Mouse (Mus musculus) CD4-positive, CD25-positive, alpha-beta regulatory T cell, adult 4 months (primary cell): ENCODE data around the gene Eea1. TPM values are rescaled to one million over a fixed set of nuclear protein-coding genes. Genes with fewer than 3 reads are reported as not detected.
A peak's percentile ranks its signal among the peaks of the same experiment; 100 is the strongest.

ENCODE experiments used
- ATAC-seq: one replicate; pipeline ENCODE4 v1.8.0; 2017
- polyA plus RNA-seq, 2 experiments: library from polyadenylated mRNA; unstranded; fragments of 100-300 nt; shearing (Covaris generic); gene quantifications; one replicate each; pipeline ENCODE4 v1.2.1; 2017

Gene Eea1
- polyA plus RNA-seq, 2 experiments from 2014 or later: 18.7 to 24.7 TPM

GRCm38 (mm10) chr10:96074386-96074785, 133.9 kb downstream of the Eea1 start:
- no peak for ATAC-seq

DNA sequence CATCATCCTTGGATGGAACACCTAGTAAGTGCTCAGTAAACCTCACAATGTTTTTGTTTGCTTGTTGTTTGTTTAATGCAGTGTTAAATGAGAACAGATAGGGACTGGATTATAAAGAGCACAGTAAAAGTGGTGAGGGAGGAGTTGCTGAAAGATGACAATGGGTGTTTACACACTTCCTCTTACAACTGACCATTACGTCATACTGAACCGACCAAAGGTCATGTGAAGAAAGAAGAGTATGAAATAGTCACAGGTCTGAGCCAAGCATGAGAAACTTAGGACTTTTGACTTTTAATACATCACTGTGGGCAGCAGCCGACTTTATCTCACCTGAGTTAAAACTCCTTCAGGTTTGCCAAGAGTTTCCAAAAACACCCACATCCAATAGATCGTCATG, 135.0 kb downstream of the Eea1 start:
- no peak for ATAC-seq

- ATAC-seq: no peak
Observed at GRCm38 (mm10) chr10:96075880-96076279, 135.4 kb downstream of the Eea1 start.

- ATAC-seq: no peak
Observed at GRCm38 (mm10) chr10:96076461-96076860, 136.0 kb downstream of the Eea1 start.

- ATAC-seq: peak; percentile 100
Observed at GRCm38 (mm10) chr10:96077480-96078066, 137.1 kb downstream of the Eea1 start.

DNA sequence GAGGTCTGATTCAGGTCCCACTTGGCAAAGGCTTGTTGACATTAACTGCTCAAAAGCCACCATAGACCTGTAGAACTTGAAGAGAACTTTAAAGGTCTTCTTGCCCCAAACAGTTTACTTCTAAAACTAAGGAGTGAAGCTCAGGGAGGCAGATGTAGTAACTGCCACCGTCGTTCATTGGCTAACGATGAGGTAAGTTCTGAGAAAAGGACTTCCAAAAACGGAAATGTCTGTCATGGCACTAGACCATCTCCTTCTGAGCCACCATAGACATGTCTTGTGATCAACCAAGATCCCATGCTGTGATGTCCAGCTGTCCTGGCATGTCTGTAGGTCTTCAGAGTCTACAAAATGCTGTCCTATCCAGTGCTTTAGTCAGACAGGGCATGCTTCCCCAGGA, 139.4 kb downstream of the Eea1 start:
- ATAC-seq: no peak

DNA sequence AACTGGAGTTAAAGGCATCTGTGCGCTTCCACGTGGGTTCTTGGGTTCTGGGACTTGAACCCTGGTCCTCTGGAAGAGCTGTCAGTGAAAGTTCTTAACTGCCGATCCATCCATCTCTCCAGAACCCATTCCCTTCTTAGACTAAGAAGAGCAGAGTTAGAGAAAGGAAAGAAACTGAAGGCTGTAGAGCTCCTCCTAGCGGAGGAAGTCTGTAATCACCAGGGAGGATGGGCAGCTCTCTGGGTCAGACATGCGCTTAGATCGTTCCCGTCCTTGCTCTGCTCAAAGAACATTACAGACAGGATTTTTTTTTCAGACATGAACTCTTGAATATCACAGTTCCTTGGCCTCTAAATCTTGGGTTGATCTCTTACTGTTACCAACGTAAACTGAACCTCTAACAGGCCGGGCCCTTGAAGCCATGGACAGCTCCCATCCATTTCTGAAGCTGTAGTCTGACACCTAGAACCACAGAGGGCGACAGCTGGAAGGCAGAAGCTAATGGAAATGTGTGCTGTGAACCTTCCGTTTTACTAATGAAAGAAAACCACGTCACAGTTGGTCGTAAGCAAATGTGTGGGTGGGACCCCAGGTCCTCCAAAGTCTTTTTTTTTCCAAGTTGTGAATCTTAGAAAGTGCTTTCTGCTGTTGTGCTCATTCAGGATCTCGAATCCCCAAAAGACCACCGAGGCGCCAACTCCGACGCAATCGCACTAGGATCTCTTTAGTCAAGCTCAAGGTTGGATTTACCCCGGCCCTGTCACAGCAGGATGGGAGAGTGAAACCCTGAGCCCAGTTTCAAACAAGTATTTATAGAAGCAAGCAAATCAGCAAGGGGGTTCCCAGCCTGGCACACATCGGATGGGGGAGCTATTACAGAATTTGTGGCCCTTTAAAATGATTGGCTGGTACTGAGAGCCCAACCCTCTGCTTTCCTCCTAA, 140.3 kb downstream of the Eea1 start:
- ATAC-seq: no peak

- no peak for ATAC-seq
Observed at GRCm38 (mm10) chr10:96082203-96082602, 141.8 kb downstream of the Eea1 start.

DNA sequence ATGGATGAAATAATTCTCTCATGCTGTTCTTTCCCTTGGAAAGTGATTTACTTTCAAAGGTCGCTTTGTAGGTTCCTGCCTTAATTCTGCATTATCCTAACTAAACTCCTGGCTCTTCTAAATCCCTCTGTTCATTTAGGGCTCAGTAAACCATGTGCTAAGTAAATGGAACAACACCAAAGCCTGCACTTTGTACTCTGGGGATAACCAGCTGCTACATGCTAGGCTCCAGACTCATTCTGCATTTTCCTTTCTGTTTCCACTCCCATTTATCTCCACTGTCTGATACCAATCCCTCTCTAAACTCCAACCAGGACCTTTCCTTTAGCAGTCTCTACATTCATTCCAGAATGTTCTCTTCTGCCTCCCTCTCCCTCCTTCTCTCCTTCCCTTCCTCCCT, 149.3 kb downstream of the Eea1 start:
- no peak for ATAC-seq

DNA sequence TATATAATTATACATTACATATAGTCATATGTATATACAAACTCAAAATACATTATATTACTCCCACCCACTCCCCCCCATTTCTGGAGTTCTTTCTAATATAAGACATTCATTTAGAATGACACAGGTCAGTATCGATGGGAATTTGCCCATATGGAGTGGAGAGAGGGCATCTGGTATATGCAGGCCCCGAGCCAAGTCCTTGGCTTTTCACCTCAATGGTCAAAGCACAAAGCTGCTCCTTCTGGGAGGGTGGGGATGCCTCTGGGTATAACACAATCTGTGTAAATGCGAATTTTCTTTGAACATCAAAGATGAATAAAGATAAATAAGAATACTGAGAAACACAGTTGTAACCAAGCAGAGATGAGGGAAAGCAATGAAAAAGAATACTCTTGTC, 149.9 kb downstream of the Eea1 start:
- no peak for ATAC-seq

DNA sequence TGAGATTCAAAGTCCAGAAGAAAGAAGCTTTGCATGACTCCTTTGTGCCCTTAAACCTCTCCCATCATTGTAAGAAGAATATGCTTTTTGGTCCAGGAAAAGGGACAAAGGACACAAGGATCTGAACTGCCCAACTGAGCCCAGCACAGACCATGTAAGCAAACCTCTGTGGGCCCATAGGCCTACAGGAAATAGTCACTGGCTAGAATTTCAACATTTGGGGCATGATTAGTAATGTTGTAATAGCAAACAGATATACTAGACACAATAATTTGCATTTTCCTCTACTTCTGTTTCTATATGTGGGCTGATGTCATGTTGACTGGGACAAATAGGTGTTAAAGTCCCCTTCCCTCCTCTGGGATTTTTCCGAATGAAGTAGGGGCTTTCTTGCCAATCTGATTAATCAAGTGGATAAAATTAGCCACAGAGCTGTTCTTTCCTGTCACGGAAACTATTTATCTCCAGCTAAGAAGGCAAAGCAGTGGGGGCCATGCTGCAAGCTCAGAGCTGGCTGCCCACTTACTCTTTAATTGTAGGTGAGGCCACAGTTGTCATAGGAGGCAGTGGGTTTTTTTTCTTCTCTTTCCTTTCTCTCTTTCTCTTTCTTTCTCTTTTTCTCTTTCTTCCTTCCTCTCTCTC, 153.6 kb downstream of the Eea1 start:
- ATAC-seq: peak; percentile 54

- ATAC-seq: no peak
Observed at GRCm38 (mm10) chr10:96094559-96094958, 154.1 kb downstream of the Eea1 start.

Other genes with a start within 250 kb of the Eea1 start
- gene Gm33543, start 97.7 kb upstream of the Eea1 start, polyA plus RNA-seq: not detected
- gene Gm5426, start 196.0 kb downstream of the Eea1 start, polyA plus RNA-seq: not detected